Mouse (Mus musculus): ENCODE data around the gene Senp6. TPM values are rescaled to one million over a fixed set of nuclear protein-coding genes. Genes with fewer than 3 reads are reported as not detected.
A peak's percentile ranks its signal among the peaks of the same experiment; 100 is the strongest.

Gene Senp6
- polyA plus RNA-seq, 1 experiment, result 6.9 TPM

- peaks cover 24% of the 10 kb centered on the region for H3K27me3 ChIP-seq (ENCODE audit: control insufficient read depth)
- peak overlapping the region; percentile 83 for H3K4me3 ChIP-seq (replicated peaks)
- H3K36me3 ChIP-seq (ENCODE audit: control insufficient read depth), result no peaks in the 10 kb centered on the region
- no peaks in the 10 kb centered on the region for H3K9me3 ChIP-seq (ENCODE audit: control insufficient read depth, low read length)
- peaks cover 16% of the 10 kb centered on the region for H3K4me1 ChIP-seq (ENCODE audit: control insufficient read depth)
- no peak for TF ChIP-seq GATA1 (IDR thresholded peaks at IDR 0.05; ENCODE audit: low read length)
- TF ChIP-seq TAL1 (IDR thresholded peaks at IDR 0.05; ENCODE audit: low read length), result no peak
Observed at GRCm38 (mm10) chr9:80164191-80164590, 97.5 kb downstream of the Senp6 start.

GRCm38 (mm10) chr9:80164611-80165474, 98.1 kb downstream of the Senp6 start, which contains the start of gene Myo6:
TSS of gene Myo6 (plus strand) at chr9:80165031.
- Histone ChIP-seq H3K4me1 (ENCODE audit: control insufficient read depth) (peaks cover 16% of the 10 kb centered on the region), H3K9me3 (ENCODE audit: control insufficient read depth, low read length) (no peaks in the 10 kb centered on the region), H3K27me3 (ENCODE audit: control insufficient read depth) (peaks cover 24% of the 10 kb centered on the region), H3K4me3 (replicated peaks) (peak within 1 kb of the TSS; percentile 83), H3K36me3 (ENCODE audit: control insufficient read depth) (no peaks in the 10 kb centered on the region)
- TF ChIP-seq GATA1 (IDR thresholded peaks at IDR 0.05; ENCODE audit: low read length), result no peak
- TF ChIP-seq TAL1 (IDR thresholded peaks at IDR 0.05; ENCODE audit: low read length), result no peak

- Histone ChIP-seq H3K4me3 (replicated peaks) (peak overlapping the region; percentile 83), H3K4me1 (ENCODE audit: control insufficient read depth) (peaks cover 16% of the 10 kb centered on the region), H3K9me3 (ENCODE audit: control insufficient read depth, low read length) (no peaks in the 10 kb centered on the region), H3K36me3 (ENCODE audit: control insufficient read depth) (no peaks in the 10 kb centered on the region), H3K27me3 (ENCODE audit: control insufficient read depth) (peaks cover 24% of the 10 kb centered on the region)
- no peak for TF ChIP-seq TAL1 (IDR thresholded peaks at IDR 0.05; ENCODE audit: low read length)
- no peak for TF ChIP-seq GATA1 (IDR thresholded peaks at IDR 0.05; ENCODE audit: low read length)
Observed at GRCm38 (mm10) chr9:80165690-80166089, 99.0 kb downstream of the Senp6 start.

- peaks cover 23% of the 10 kb centered on the region for H3K27me3 ChIP-seq (ENCODE audit: control insufficient read depth)
- no peak for TF ChIP-seq GATA1 (IDR thresholded peaks at IDR 0.05; ENCODE audit: low read length)
- no peak for TF ChIP-seq TAL1 (IDR thresholded peaks at IDR 0.05; ENCODE audit: low read length)
- H3K4me1 ChIP-seq (ENCODE audit: control insufficient read depth), result peaks cover 16% of the 10 kb centered on the region
- no peaks in the 10 kb centered on the region for H3K36me3 ChIP-seq (ENCODE audit: control insufficient read depth)
- no peaks in the 10 kb centered on the region for H3K9me3 ChIP-seq (ENCODE audit: control insufficient read depth, low read length)
- H3K4me3 ChIP-seq (replicated peaks), result no peak overlapping the region
Observed at GRCm38 (mm10) chr9:80166425-80166824, 99.7 kb downstream of the Senp6 start.

GRCm38 (mm10) chr9:80167089-80167488, 100.4 kb downstream of the Senp6 start:
- peaks cover 20% of the 10 kb centered on the region for H3K27me3 ChIP-seq (ENCODE audit: control insufficient read depth)
- TF ChIP-seq TAL1 (IDR thresholded peaks at IDR 0.05; ENCODE audit: low read length), result no peak
- no peak for TF ChIP-seq GATA1 (IDR thresholded peaks at IDR 0.05; ENCODE audit: low read length)
- H3K36me3 ChIP-seq (ENCODE audit: control insufficient read depth), result no peaks in the 10 kb centered on the region
- H3K4me1 ChIP-seq (ENCODE audit: control insufficient read depth), result peaks cover 16% of the 10 kb centered on the region
- H3K9me3 ChIP-seq (ENCODE audit: control insufficient read depth, low read length), result no peaks in the 10 kb centered on the region
- H3K4me3 ChIP-seq (replicated peaks), result no peak overlapping the region

GRCm38 (mm10) chr9:80169551-80169950, 102.8 kb downstream of the Senp6 start:
- H3K36me3 ChIP-seq (ENCODE audit: control insufficient read depth), result no peaks in the 10 kb centered on the region
- no peaks in the 10 kb centered on the region for H3K27me3 ChIP-seq (ENCODE audit: control insufficient read depth)
- peaks cover 10% of the 10 kb centered on the region for H3K4me1 ChIP-seq (ENCODE audit: control insufficient read depth)
- H3K9me3 ChIP-seq (ENCODE audit: control insufficient read depth, low read length), result no peaks in the 10 kb centered on the region
- no peak overlapping the region for H3K4me3 ChIP-seq (replicated peaks)
- TF ChIP-seq TAL1 (IDR thresholded peaks at IDR 0.05; ENCODE audit: low read length) (no peak), GATA1 (IDR thresholded peaks at IDR 0.05; ENCODE audit: low read length) (no peak)

- Histone ChIP-seq H3K36me3 (ENCODE audit: control insufficient read depth) (no peaks in the 10 kb centered on the region), H3K9me3 (ENCODE audit: control insufficient read depth, low read length) (no peaks in the 10 kb centered on the region), H3K4me1 (ENCODE audit: control insufficient read depth) (no peaks in the 10 kb centered on the region), H3K27me3 (ENCODE audit: control insufficient read depth) (no peaks in the 10 kb centered on the region), H3K4me3 (replicated peaks) (no peak overlapping the region)
- no peak for TF ChIP-seq TAL1 (IDR thresholded peaks at IDR 0.05; ENCODE audit: low read length)
- no peak for TF ChIP-seq GATA1 (IDR thresholded peaks at IDR 0.05; ENCODE audit: low read length)
Observed at GRCm38 (mm10) chr9:80171241-80171640, 104.5 kb downstream of the Senp6 start.

- no peaks in the 10 kb centered on the region for H3K9me3 ChIP-seq (ENCODE audit: control insufficient read depth, low read length)
- no peaks in the 10 kb centered on the region for H3K36me3 ChIP-seq (ENCODE audit: control insufficient read depth)
- no peak overlapping the region for H3K4me3 ChIP-seq (replicated peaks)
- TF ChIP-seq GATA1 (IDR thresholded peaks at IDR 0.05; ENCODE audit: low read length) (no peak), TAL1 (IDR thresholded peaks at IDR 0.05; ENCODE audit: low read length) (no peak)
- no peaks in the 10 kb centered on the region for H3K27me3 ChIP-seq (ENCODE audit: control insufficient read depth)
- no peaks in the 10 kb centered on the region for H3K4me1 ChIP-seq (ENCODE audit: control insufficient read depth)
Observed at GRCm38 (mm10) chr9:80172396-80173222, 105.9 kb downstream of the Senp6 start.

- Histone ChIP-seq H3K4me1 (ENCODE audit: control insufficient read depth) (no peaks in the 10 kb centered on the region), H3K36me3 (ENCODE audit: control insufficient read depth) (no peaks in the 10 kb centered on the region), H3K4me3 (replicated peaks) (no peak overlapping the region), H3K27me3 (ENCODE audit: control insufficient read depth) (no peaks in the 10 kb centered on the region), H3K9me3 (ENCODE audit: control insufficient read depth, low read length) (no peaks in the 10 kb centered on the region)
- TF ChIP-seq GATA1 (IDR thresholded peaks at IDR 0.05; ENCODE audit: low read length) (no peak), TAL1 (IDR thresholded peaks at IDR 0.05; ENCODE audit: low read length) (no peak)
Observed at GRCm38 (mm10) chr9:80173629-80174028, 106.9 kb downstream of the Senp6 start.
